Mouse (Mus musculus): ENCODE data around the gene Dcst1.

- TF ChIP-seq HCFC1 (IDR thresholded peaks at IDR 0.05; ENCODE audit: borderline replicate concordance, insufficient read depth, low read length) = no peak
- no peak for TF ChIP-seq MAFK (IDR thresholded peaks at IDR 0.05; ENCODE audit: insufficient read depth, low read depth, low read length)
Observed at GRCm38 (mm10) chr3:89339416-89339815, 25.6 kb downstream of the Dcst1 start.
